Mouse (Mus musculus) thymus, adult 2 months (tissue): ENCODE data around the gene Olfr148. TPM values are rescaled to one million over a fixed set of nuclear protein-coding genes. Genes with fewer than 3 reads are reported as not detected.

Experiments used
- DNase-seq: peaks from one replicate; pipeline ENCODE4 v3.0.0; 2021
- H3K27ac ChIP-seq: fragments of 200-500 bp; 2 replicates; pipeline ENCODE4 v1.5.1; 2012; ENCODE audit warnings: low read length, control low read depth; ENCODE audit not compliant: control insufficient read depth, insufficient read depth
- H3K27me3 ChIP-seq: fragments of 200-500 bp; 2 replicates; pipeline ENCODE4 v1.6.1; 2012; ENCODE audit warnings: mild to moderate bottlenecking, low read length, moderate library complexity, mixed read lengths; ENCODE audit not compliant: control insufficient read depth, insufficient read depth
- H3K36me3 ChIP-seq: fragments of 200-500 bp; 2 replicates; pipeline ENCODE4 v1.6.1; 2012; ENCODE audit warnings: mild to moderate bottlenecking, low read length, moderate library complexity; ENCODE audit not compliant: control insufficient read depth, insufficient read depth
- H3K4me1 ChIP-seq: fragments of 200-500 bp; replicated peaks from 2 replicates; pipeline ENCODE4 v1.6.1; 2012; ENCODE audit warnings: low read length; ENCODE audit not compliant: control insufficient read depth, insufficient read depth
- H3K4me3 ChIP-seq: fragments of 200-500 bp; 2 replicates; pipeline ENCODE4 v1.5.1; 2012; ENCODE audit warnings: mild to moderate bottlenecking, low read length, control low read depth, moderate library complexity; ENCODE audit not compliant: control insufficient read depth, insufficient read depth
- CTCF ChIP-seq: fragments of 200-500 bp; IDR thresholded peaks from 2 replicates; pipeline ENCODE4 v1.5.1; 2012; ENCODE audit warnings: mild to moderate bottlenecking, control low read depth, low read length, moderate library complexity, borderline replicate concordance; ENCODE audit not compliant: control insufficient read depth, poor library complexity, insufficient read depth; ENCODE audit errors: extremely low read depth
- POLR2A ChIP-seq: fragments of 200-500 bp; IDR thresholded peaks from 2 replicates; pipeline ENCODE4 v1.6.1; 2012; ENCODE audit warnings: mild to moderate bottlenecking, low read length, control low read depth, moderate library complexity; ENCODE audit not compliant: control insufficient read depth, poor library complexity, insufficient read depth; ENCODE audit errors: extremely low read depth
- WGBS: fragments of 180-500 bp; shearing (Covaris S2); methylation state at CpG from one replicate; pipeline ENCODE4 v1.1.7; 2018; 5-methylcytosine and 5-hydroxymethylcytosine counted together
- polyA plus RNA-seq: library from polyadenylated mRNA; depleted of rRNA; stranded (reverse); fragments of >200 nt; gene quantifications from 2 replicates; pipeline ENCODE4 v1.2.3, GENCODE M21; 2012; rRNA removed

Gene Olfr148
- polyA plus RNA-seq, 1 experiment: not detected

DNA sequence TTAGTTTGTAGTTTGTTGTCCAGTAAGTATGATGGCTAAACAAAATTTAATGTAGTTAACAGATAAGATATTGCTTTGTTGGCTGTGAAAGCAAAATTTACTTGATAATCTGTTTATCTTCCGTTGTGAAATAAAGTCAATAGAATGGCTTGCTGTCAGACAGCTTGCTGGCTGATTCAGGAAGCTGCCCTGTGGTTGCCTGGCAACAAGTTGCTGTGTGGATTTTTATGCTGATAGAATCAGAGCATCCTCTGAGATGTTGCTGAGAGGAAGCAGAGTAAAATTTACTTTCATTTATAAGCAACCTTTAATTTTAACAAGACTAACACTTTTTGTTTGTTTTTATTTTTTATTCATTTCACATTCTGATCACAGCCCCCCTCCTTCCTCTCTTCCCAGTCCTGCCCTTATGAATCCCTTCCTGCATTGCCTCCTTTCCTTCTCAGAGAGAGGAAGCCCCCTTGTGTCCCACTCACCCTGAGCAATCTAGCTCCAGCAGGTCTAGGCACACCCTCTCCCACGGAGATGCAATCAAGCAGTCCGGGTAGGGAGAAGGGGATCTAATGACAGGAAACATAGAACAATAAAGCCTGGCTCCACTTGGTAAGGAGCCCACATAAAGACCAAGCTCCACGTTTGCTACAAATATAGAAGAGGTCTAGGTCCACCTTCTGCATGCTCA is 23.6 kb downstream of the Olfr148 start:
- H3K36me3 ChIP-seq: no peaks in the 10 kb centered on the region
- H3K27me3 ChIP-seq: no peaks in the 10 kb centered on the region
- DNase-seq: no peak
- no peak overlapping the region for H3K27ac ChIP-seq
- WGBS: 7% methylated on average over 4 of the region's 4 CpGs
- H3K4me3 ChIP-seq: no peak overlapping the region
- no peaks in the 10 kb centered on the region for H3K4me1 ChIP-seq
- TF ChIP-seq CTCF (no peak), POLR2A (no peak)

DNA sequence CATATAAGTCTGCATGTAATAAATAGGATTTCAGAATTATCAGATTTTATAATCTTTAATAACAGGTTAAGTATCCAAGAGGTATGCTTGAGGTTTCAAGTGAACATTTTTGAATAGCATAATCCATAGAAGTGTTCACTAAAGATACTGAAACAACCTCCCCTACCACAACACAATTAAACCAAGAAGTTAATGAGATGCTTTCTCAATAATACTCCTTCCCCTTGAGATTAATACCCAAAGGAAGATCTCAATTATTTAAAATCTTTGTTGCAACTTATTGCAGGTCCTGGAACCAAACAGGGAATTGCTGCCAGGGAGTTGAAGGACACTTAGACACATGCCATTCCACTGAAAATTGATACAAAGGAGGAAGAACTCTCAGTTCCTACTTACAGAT is 34.3 kb downstream of the Olfr148 start, which contains the start of gene Olfr961:
Olfr961 (plus strand) TSS at position 301 of the 400 bp plus-strand sequence.
- no peak within 1 kb of the TSS for H3K27ac ChIP-seq
- DNase-seq: no peak
- no peaks in the 10 kb centered on the region for H3K36me3 ChIP-seq
- H3K27me3 ChIP-seq: no peaks in the 10 kb centered on the region
- no peak within 1 kb of the TSS for H3K4me3 ChIP-seq
- TF ChIP-seq CTCF (no peak), POLR2A (no peak)
- no peaks in the 10 kb centered on the region for H3K4me1 ChIP-seq

DNA sequence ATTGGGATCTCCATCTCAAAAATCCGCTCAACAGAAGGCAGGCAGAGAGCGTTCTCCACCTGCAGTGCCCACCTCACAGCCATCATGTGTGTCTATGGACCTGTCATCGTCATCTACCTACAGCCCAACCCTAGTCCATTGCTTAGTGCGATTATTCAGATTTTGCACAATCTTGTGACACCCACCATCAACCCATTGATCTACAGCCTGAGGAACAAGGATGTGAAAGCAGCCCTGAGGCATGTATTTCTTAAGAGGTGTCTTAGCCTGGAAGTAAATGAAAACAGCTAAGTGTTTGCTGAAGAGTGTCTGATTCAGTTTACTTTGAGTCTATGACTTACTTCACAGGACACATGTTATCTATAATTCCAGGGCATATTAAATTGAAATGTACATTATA is 36.9 kb downstream of the Olfr148 start:
- 92% methylated on average over 4 of the region's 4 CpGs for WGBS
- H3K4me1 ChIP-seq: no peaks in the 10 kb centered on the region
- H3K4me3 ChIP-seq: no peak overlapping the region
- H3K27me3 ChIP-seq: no peaks in the 10 kb centered on the region
- no peaks in the 10 kb centered on the region for H3K36me3 ChIP-seq
- TF ChIP-seq POLR2A (no peak), CTCF (no peak)
- H3K27ac ChIP-seq: no peak overlapping the region
- no peak for DNase-seq

DNA sequence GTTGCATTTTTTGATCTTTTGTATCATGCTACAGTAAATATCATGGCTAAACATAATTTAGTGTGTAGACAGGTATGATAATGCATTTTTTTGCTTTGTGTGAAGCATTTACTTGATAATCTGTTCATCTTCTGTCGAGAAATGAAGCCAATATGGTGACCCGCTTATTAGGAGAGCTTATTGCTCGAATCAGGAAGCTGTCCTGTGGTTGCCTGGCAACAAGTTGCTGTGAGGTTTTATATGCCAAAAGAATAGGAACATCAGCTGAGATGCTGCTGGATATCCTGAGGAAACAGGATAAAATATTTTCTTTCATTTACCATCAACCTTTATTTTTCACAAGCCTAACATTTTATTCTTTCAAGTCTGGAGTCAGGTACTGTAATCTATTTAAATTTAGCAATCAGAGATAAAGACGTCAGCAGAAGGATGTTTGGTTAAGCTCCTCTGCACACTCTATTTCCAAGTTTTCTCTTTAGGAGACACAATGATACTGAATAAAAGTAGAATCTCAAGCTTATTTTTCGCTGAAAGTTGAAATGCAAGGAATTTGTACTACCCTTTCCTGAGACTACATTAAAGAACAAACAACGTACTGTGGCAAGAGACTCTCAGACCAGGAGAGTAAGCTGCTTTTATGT is 44.4 kb downstream of the Olfr148 start:
- H3K27me3 ChIP-seq: no peaks in the 10 kb centered on the region
- no peak overlapping the region for H3K4me3 ChIP-seq
- DNase-seq: no peak
- 77% methylated on average over 6 of the region's 6 CpGs for WGBS
- no peaks in the 10 kb centered on the region for H3K36me3 ChIP-seq
- TF ChIP-seq POLR2A (no peak), CTCF (no peak)
- no peaks in the 10 kb centered on the region for H3K4me1 ChIP-seq
- H3K27ac ChIP-seq: no peak overlapping the region

Other genes starting within 250 kb of the Olfr148 start
- gene Olfr951, start 223.2 kb upstream of the Olfr148 start, polyA plus RNA-seq: not detected in 2 replicates
- gene Olfr952, start 183.5 kb upstream of the Olfr148 start, polyA plus RNA-seq: not detected in 2 replicates
- gene Olfr954, start 154.0 kb upstream of the Olfr148 start, polyA plus RNA-seq: not detected in 2 replicates
- not detected in 2 replicates for gene Olfr955, start 138.7 kb upstream of the Olfr148 start, polyA plus RNA-seq
- not detected in 2 replicates for gene Olfr44, start 116.7 kb upstream of the Olfr148 start, polyA plus RNA-seq
- gene Olfr957, start 94.8 kb upstream of the Olfr148 start, polyA plus RNA-seq: not detected in 2 replicates
- not detected in 2 replicates for gene Olfr958, start 56.6 kb upstream of the Olfr148 start, polyA plus RNA-seq
- not detected in 2 replicates for gene Olfr959, start 35.1 kb upstream of the Olfr148 start, polyA plus RNA-seq
- 0.63 and 1.1 TPM in 2 replicates for gene AW551984, start 6.3 kb upstream of the Olfr148 start, polyA plus RNA-seq
- gene Olfr960, start 10.7 kb downstream of the Olfr148 start, polyA plus RNA-seq: not detected in 2 replicates
- not detected in 2 replicates for gene Olfr961, start 34.4 kb downstream of the Olfr148 start, polyA plus RNA-seq
- gene Olfr963, start 56.5 kb downstream of the Olfr148 start, polyA plus RNA-seq: not detected in 2 replicates
- gene Olfr149, start 96.5 kb downstream of the Olfr148 start, polyA plus RNA-seq: not detected in 2 replicates
- gene Olfr965, start 100.7 kb downstream of the Olfr148 start, polyA plus RNA-seq: not detected in 2 replicates
- not detected in 2 replicates for gene Olfr150, start 120.3 kb downstream of the Olfr148 start, polyA plus RNA-seq
- gene Olfr967, start 135.6 kb downstream of the Olfr148 start, polyA plus RNA-seq: not detected in 2 replicates
- gene Olfr968, start 172.6 kb downstream of the Olfr148 start, polyA plus RNA-seq: not detected in 2 replicates
- not detected in 2 replicates for gene Olfr969, start 180.3 kb downstream of the Olfr148 start, polyA plus RNA-seq
- gene Olfr970, start 198.2 kb downstream of the Olfr148 start, polyA plus RNA-seq: not detected in 2 replicates
- gene Olfr971, start 226.2 kb downstream of the Olfr148 start, polyA plus RNA-seq: not detected in 2 replicates